11 mouse cellular contexts compared by ENCODE assay signal in genomic region chr4:106953760-106954159, GRCm38 (mm10). TPM values are rescaled to one million over a fixed set of nuclear protein-coding genes. Genes with fewer than 3 reads are reported as not detected.
DNase-seq lines count a peak whose midpoint lies in the region; ATAC-seq and TF ChIP-seq lines count a peak whose summit lies in the region.
"Had no signal": no experiment of that assay in that cellular context is flagged by ENCODE, and none has a peak within 500 bp of the region (broad histone marks: within the 10 kb centered on the region; RNA-seq: fewer than 3 reads in every experiment).

No protein-coding gene starts in this region.

- no peak for TF ChIP-seq CTCF in heart, postnatal 0 days (IDR thresholded peaks at IDR 0.05; ENCODE audit: low read depth)
- TF ChIP-seq CTCF in intestine, postnatal 0 days (IDR thresholded peaks at IDR 0.05; ENCODE audit: low read depth): no peak

- no peak for DNase-seq in heart, postnatal 0 days (ENCODE audit: low spot score)
- DNase-seq in heart, adult 8-10 months (ENCODE audit: low spot score): no peak
- peak; percentile 62 for DNase-seq in adrenal gland, postnatal 14 days
- peak; percentile 87 for DNase-seq in cerebellum, adult 9-11 months
- DNase-seq: thymus, postnatal 14 days had no signal

- no peak for ATAC-seq in heart, postnatal 0 days (ENCODE audit: insufficient read depth, low read depth)
- ATAC-seq in hindbrain, embryonic 16.5 days: no peak
- ATAC-seq in intestine, postnatal 0 days: no peak
- no peak for ATAC-seq in erythroid progenitor cell, adult 5-6 weeks (replicated peaks; ENCODE audit: low FRiP score, poor library complexity, severe bottlenecking)
- no peak for ATAC-seq in frontal cortex, adult (ENCODE audit: low TSS enrichment)
- ATAC-seq: lung, postnatal 0 days had no signal

- no peak overlapping the region for H3K4me2 ChIP-seq in heart, postnatal 0 days (ENCODE audit: low read depth, low read length)
- no peak overlapping the region for H3K4me2 ChIP-seq in hindbrain, embryonic 16.5 days (ENCODE audit: low read length)
- H3K4me2 ChIP-seq in intestine, postnatal 0 days (replicated peaks; ENCODE audit: low read depth): no peak overlapping the region

- no peak overlapping the region for H3K4me3 ChIP-seq in heart, postnatal 0 days (ENCODE audit: low read depth, low read length)
- H3K4me3 ChIP-seq in hindbrain, embryonic 16.5 days (ENCODE audit: low read length): no peak overlapping the region
- H3K4me3 ChIP-seq in intestine, postnatal 0 days (ENCODE audit: low read depth, low read length): no peak overlapping the region

- 68% methylated on average over 5 of the region's 5 CpGs for WGBS in heart, postnatal 0 days
- WGBS in hindbrain, embryonic 16.5 days: 63% methylated on average over 5 of the region's 5 CpGs
- WGBS in intestine, postnatal 0 days: 86% methylated on average over 5 of the region's 5 CpGs

- 0 out of 2 replicates have a peak, but pooled peaks cover 3% of the 10 kb centered on the region for H3K36me3 ChIP-seq in heart, postnatal 0 days (replicated peaks; ENCODE audit: control insufficient read depth, insufficient read depth, low read length)
- H3K36me3 ChIP-seq in hindbrain, embryonic 16.5 days (ENCODE audit: control insufficient read depth, insufficient read depth, low read length): no peaks in the 10 kb centered on the region
- peaks cover 6% of the 10 kb centered on the region; the same call in 1 of the 2 replicates for H3K36me3 ChIP-seq in intestine, postnatal 0 days (ENCODE audit: control insufficient read depth, insufficient read depth)

- peak overlapping the region; percentile 58 for H3K27ac ChIP-seq in heart, postnatal 0 days (ENCODE audit: low read depth)
- H3K27ac ChIP-seq in hindbrain, embryonic 16.5 days (ENCODE audit: low read depth, low read length): peak overlapping the region; percentile 16
- no peak overlapping the region for H3K27ac ChIP-seq in intestine, postnatal 0 days (ENCODE audit: low read depth, low read length)
- H3K27ac ChIP-seq: kidney, postnatal 0 days had no signal

- no peak for TF ChIP-seq EP300 in heart, postnatal 0 days (IDR thresholded peaks at IDR 0.05; ENCODE audit: low read depth)

- no peaks in the 10 kb centered on the region for H3K27me3 ChIP-seq in heart, postnatal 0 days (ENCODE audit: control insufficient read depth, insufficient read depth, low read length)
- no peaks in the 10 kb centered on the region for H3K27me3 ChIP-seq in hindbrain, embryonic 16.5 days (replicated peaks; ENCODE audit: control insufficient read depth, insufficient read depth, low read length)
- no peaks in the 10 kb centered on the region for H3K27me3 ChIP-seq in intestine, postnatal 0 days (replicated peaks; ENCODE audit: control insufficient read depth, insufficient read depth, low read length)

- H3K9me3 ChIP-seq in heart, postnatal 0 days (replicated peaks; ENCODE audit: control insufficient read depth, low read length): no peaks in the 10 kb centered on the region
- H3K9me3 ChIP-seq in hindbrain, embryonic 16.5 days (ENCODE audit: control insufficient read depth, low read length): no peaks in the 10 kb centered on the region
- H3K9me3 ChIP-seq in intestine, postnatal 0 days (ENCODE audit: control insufficient read depth): no peaks in the 10 kb centered on the region

- H3K9ac ChIP-seq in heart, postnatal 0 days (replicated peaks; ENCODE audit: low read depth, low read length): no peak overlapping the region
- peak overlapping the region; percentile 42 for H3K9ac ChIP-seq in hindbrain, embryonic 16.5 days (ENCODE audit: low read depth, low read length)
- H3K9ac ChIP-seq in intestine, postnatal 0 days (ENCODE audit: low read depth, low read length): no peak overlapping the region

- peaks cover 26% of the 10 kb centered on the region for H3K4me1 ChIP-seq in heart, postnatal 0 days (ENCODE audit: control insufficient read depth, insufficient read depth)
- H3K4me1 ChIP-seq in hindbrain, embryonic 16.5 days (ENCODE audit: control insufficient read depth, insufficient read depth, low read depth, low read length): peaks cover 50% of the 10 kb centered on the region
- peaks cover 17% of the 10 kb centered on the region for H3K4me1 ChIP-seq in intestine, postnatal 0 days (replicated peaks; ENCODE audit: control insufficient read depth, insufficient read depth, low read length)

RNA-seq across cellular contexts. Expression of gene Ssbp3, which starts 43.3 kb away (rescaled TPM):
- total RNA-seq in heart, postnatal 0 days (2014; rRNA removed; ENCODE audit: low replicate concordance): 35.6 and 41.1 TPM in 2 replicates
- polyA plus RNA-seq in heart, postnatal 0 days (2015; fragmentation: Nextera tagmentation; extraction: Ambion mirVana): 25.9 and 29.0 TPM in 2 replicates
- 10 to 100 TPM; 34.2 to 42.5 (median 36.2) TPM for total RNA-seq in heart, adult 8-10 months (2022)
- 60.6 and 66.3 TPM in 2 replicates for total RNA-seq in adrenal gland, postnatal 14 days (2021)
- polyA plus RNA-seq in hindbrain, embryonic 16.5 days (2015; fragmentation: Nextera tagmentation; extraction: Ambion mirVana): 82.9 and 115 TPM in 2 replicates
- polyA plus RNA-seq in intestine, postnatal 0 days (2015; fragmentation: Nextera tagmentation; extraction: Ambion mirVana): 42.8 and 45.2 TPM in 2 replicates
- total RNA-seq in erythroid progenitor cell, adult 5-6 weeks (2015; ENCODE audit: low replicate concordance): 181 and 212 TPM in 2 replicates
- 93.7 and 104 TPM in 2 replicates for total RNA-seq in erythroid progenitor cell, adult 5-6 weeks (2017; ENCODE audit: low replicate concordance)

Comparison
In these comparisons a context has a peak if more than half of its experiments do, and no peak if none do; other contexts are left out.
1. DNase-seq: peak in adrenal gland, postnatal 14 days (single experiment) and cerebellum, adult 9-11 months (single experiment); none in heart, postnatal 0 days (single experiment) and heart, adult 8-10 months (single experiment).